Mouse (Mus musculus): ENCODE measurements around the gene Uts2.

DNA sequence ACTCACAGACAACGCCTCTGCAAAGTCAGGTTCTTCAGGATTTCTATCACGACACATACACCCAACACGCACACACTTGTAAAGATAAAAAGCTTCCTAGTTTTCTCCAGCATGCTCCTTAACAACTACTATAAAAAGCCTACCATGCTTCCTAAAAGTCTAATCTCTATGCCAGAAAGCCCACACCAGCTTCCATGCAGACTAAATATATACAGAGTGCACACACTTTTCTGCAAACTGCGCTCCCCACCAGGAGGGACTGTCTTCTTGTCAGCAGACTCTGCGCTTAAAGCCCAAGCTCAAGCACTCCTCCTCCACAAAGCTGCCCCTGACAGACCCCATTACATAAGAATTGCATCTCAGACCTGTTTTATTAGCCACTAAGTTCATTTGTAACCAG is 44.6 kb downstream of the Uts2 start:
- TF ChIP-seq CTCF (IDR thresholded peaks at IDR 0.05; ENCODE audit: low read depth) (no peak), EP300 (IDR thresholded peaks at IDR 0.05; ENCODE audit: low read depth) (no peak)

Data from liver, postnatal 0 days (tissue).